Mouse (Mus musculus) small intestine, adult 2 months (tissue): ENCODE results near the gene Pard3. TPM values are rescaled to one million over a fixed set of nuclear protein-coding genes. Genes with fewer than 3 reads are reported as not detected.

Experiments
- H3K27ac ChIP-seq: fragments of 200-500 bp; 2 replicates; pipeline ENCODE4 v1.5.1; 2012; ENCODE audit warnings: low read depth, low read length, control low read depth, inconsistent platforms; ENCODE audit not compliant: insufficient read depth
- H3K27me3 ChIP-seq: fragments of 200-500 bp; 2 replicates; pipeline ENCODE4 v1.6.1; 2012; ENCODE audit warnings: mild to moderate bottlenecking, moderate library complexity, low read length, inconsistent platforms; ENCODE audit not compliant: control insufficient read depth, insufficient read depth
- H3K36me3 ChIP-seq: fragments of 200-500 bp; 2 replicates; pipeline ENCODE4 v1.6.1; 2012; ENCODE audit warnings: mild to moderate bottlenecking, low read length, control low read depth, inconsistent platforms; ENCODE audit not compliant: control insufficient read depth, insufficient read depth
- H3K4me1 ChIP-seq: fragments of 200-500 bp; 2 replicates; pipeline ENCODE4 v1.6.1; 2012; ENCODE audit warnings: low read length, inconsistent platforms, mixed read lengths; ENCODE audit not compliant: control insufficient read depth, insufficient read depth, insufficient read length
- H3K4me3 ChIP-seq: fragments of 200-500 bp; 2 replicates; pipeline ENCODE4 v1.5.1; 2012; ENCODE audit warnings: low read depth, mild to moderate bottlenecking, control low read depth, inconsistent platforms, low read length, moderate library complexity
- CTCF ChIP-seq: fragments of 200-500 bp; IDR thresholded peaks from 2 replicates; pipeline ENCODE4 v1.5.1; 2012; ENCODE audit warnings: low read depth, mild to moderate bottlenecking, control low read depth, inconsistent platforms, low read length, moderate library complexity, mixed read lengths; ENCODE audit not compliant: insufficient replicate concordance, insufficient read length; ENCODE audit errors: extremely low read depth
- POLR2A ChIP-seq: fragments of 200-500 bp; IDR thresholded peaks from 2 replicates; pipeline ENCODE4 v1.6.1; 2012; ENCODE audit warnings: low read depth, mild to moderate bottlenecking, control low read depth, inconsistent platforms, low read length, moderate library complexity
- WGBS: fragments of 180-500 bp; shearing (Covaris S2); methylation state at CpG from one replicate; pipeline ENCODE4 v1.1.7; 2018; 5-methylcytosine and 5-hydroxymethylcytosine counted together
- polyA plus RNA-seq: library from polyadenylated mRNA; depleted of rRNA; stranded (reverse); fragments of >200 nt; gene quantifications from 2 replicates; pipeline ENCODE4 v1.2.3, GENCODE M21; 2012

The Pard3 gene
- polyA plus RNA-seq, 1 experiment: 52.9 TPM

DNA sequence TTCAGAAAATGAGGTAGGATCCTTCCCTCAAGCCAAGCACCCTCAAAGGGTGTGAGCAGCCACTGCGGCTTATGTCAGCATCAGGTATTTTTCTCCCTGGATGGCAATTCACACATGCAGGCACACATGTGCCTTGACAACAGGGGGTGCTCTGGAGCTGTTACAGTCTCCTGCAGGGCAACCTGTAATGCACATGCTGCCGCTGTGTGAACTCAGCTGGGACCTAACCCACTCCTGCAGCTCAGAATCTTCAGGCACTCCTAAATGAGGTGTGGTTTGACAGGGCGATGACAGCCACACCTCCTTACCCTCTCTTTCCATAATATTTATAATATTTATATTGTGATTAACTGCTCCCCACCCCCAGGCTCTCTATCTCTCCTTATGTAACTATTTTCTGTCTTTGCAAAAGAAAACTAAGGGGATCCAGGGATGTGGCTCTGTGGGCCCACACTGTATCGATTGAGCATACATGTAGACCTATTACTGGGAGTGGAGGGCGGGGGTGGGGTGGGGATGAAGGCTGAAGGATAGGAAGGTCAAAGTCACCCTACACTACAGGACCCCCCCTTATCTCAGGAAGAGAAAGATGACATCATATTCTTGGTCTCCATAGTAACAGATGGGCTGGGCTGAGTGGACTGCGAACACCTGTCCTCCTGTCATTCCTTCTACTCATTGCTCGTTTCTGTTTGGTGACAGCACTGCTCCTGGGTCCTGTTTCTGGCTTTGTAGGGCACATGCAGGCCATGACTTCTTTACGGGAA, 375.1 kb downstream of the Pard3 start:
- Histone ChIP-seq H3K27me3 (no peaks in the 10 kb centered on the region), H3K36me3 (peaks cover 6% of the 10 kb centered on the region; the same call in 1 of the 2 replicates), H3K4me1 (peaks cover 8% of the 10 kb centered on the region; the same call in 1 of the 2 replicates), H3K4me3 (peak overlapping the region; percentile 67), H3K27ac (peak overlapping the region; percentile 97)
- WGBS: 28% methylated on average over 8 of the region's 8 CpGs
- peak; percentile 63; the same call in 1 of the 2 replicates for TF ChIP-seq CTCF
- no peak for TF ChIP-seq POLR2A

DNA sequence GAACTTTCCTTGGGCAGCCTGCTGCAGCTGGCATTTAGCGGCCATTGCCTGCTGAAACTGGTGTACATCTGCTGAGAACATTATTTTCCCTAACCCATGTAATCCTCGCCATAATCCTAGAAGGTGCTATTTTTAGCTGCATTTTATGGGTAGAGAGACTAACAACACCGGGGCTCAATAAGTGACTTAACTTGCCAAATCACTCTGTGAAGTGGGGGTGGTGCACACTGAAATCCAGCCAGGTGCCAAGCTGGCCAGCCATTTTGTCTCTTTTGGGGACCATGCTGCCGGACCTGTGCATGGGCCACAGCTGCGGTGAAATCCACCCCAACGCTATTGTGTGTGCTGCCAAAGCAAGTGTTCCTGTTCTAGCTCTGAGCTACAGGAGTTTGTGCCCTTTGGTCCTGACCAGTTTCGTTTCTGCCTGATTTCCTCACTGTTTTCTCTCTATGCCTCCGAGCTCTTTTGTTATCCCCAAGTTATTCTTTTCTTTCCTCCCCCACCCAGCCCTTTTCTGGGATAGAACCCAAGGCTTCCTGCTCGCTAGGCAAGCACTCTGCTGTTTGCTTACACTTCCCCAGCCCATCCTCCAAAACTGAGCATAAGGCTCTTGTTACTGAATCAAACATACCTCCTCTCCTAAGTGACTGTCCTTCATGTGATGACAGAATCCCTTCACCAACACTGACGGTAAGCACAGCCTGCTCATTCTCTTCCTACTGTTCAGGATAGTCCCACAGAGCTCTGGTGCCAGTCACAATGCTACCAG, 375.9 kb downstream of the Pard3 start:
- H3K4me3 ChIP-seq: peak overlapping the region; percentile 67
- H3K27ac ChIP-seq: peak overlapping the region; percentile 97
- peaks cover 6% of the 10 kb centered on the region; the same call in 1 of the 2 replicates for H3K36me3 ChIP-seq
- no peaks in the 10 kb centered on the region for H3K27me3 ChIP-seq
- TF ChIP-seq CTCF (no peak), POLR2A (no peak)
- WGBS: 8% methylated on average over 10 of the region's 10 CpGs
- peaks cover 8% of the 10 kb centered on the region; the same call in 1 of the 2 replicates for H3K4me1 ChIP-seq

DNA sequence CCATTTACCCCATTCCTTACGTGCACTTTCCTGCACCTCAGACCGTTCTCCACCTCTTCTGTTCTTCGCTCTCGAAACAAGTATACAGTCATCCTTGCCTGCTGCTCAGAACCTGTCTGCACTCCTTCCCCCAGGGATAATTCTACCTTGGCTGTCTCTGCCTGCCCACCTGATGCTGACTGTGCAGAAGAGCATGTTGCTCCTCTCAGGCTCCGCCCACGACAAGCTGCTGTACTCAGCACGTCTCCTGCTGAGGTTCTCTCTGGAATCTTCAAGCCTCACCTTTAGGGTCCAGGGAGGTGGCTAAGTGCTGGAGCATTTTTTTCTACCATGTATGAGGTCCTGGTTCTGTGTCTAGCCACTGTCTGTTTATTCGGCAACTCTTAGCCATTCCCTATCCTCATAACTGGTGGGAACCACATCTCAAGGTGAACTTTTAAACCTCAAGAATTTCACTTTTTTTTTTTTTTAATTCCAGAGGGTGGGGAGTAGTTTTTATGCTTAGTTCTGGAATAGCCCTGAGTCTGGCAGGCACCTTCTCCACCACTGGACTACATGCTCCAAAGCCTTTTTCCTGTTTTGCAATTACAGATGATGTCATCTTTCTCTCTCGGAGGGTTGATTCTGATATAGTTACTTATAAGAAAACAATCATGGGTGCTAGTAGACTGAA, 376.6 kb downstream of the Pard3 start:
- TF ChIP-seq CTCF: no peak
- TF ChIP-seq POLR2A: peak; percentile 43; the same call in 1 of the 2 replicates
- peaks cover 8% of the 10 kb centered on the region; the same call in 1 of the 2 replicates for H3K4me1 ChIP-seq
- 28% methylated on average over 9 of the region's 9 CpGs for WGBS
- peak overlapping the region; percentile 97 for H3K27ac ChIP-seq
- peak overlapping the region; percentile 67 for H3K4me3 ChIP-seq
- H3K36me3 ChIP-seq: peaks cover 5% of the 10 kb centered on the region; the same call in 1 of the 2 replicates
- no peaks in the 10 kb centered on the region for H3K27me3 ChIP-seq

DNA sequence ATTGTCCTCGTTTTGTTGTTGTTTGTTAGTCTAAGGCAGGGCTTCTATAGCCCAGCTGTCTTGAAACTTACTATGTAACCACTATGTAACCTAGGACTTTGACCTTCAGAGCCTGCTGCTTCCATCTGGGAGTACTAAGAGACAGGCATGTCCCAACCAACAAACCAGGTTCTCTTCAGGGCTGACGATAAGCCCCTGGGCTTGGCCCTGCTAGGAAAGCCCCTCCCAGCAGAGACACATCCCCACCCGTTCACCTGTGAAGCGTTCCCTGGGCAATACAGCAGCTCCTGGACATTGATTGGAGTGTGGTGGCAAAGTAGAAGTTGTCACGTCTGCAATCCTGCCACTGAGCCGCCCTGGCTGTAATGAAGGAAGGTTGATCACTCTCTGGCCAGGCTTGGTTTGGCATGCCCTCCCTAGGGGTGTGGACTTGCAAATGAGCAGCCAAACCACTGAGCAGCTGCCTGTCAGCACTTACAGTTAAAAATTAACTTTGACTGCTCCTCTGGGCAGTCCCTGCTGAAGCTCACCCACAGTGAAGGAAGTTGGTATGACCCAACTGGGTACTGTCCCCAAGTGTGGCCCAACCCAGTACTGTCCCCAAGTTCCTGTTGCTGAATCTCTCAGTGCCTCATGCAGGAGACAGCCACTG, 377.3 kb downstream of the Pard3 start:
- Histone ChIP-seq H3K27me3 (no peaks in the 10 kb centered on the region), H3K36me3 (peaks cover under 1% of the 10 kb centered on the region; the same call in 1 of the 2 replicates), H3K27ac (peak overlapping the region; percentile 97), H3K4me3 (peak overlapping the region; percentile 60), H3K4me1 (peaks cover 8% of the 10 kb centered on the region; the same call in 1 of the 2 replicates)
- 22% methylated on average over 6 of the region's 6 CpGs for WGBS
- TF ChIP-seq POLR2A (peak; percentile 88), CTCF (no peak)

DNA sequence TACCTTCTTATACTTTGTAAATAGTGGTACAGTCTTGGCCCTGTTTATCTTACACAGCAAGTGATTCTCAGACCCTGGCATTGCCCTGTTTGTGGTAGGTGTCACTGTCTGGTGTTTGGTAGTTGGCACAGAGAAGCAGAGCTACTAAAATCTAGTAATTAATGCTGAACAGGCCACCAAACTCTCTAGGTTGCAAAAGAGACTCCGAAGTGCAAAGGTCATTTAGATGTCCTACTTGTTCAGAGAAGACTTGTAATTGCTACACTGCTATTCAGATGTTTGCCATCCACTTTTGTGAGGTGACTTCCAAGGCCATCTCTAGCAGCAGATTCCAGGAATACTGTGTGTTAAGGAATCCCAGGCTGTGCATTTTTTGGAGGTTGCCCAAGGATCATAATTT, 383.7 kb downstream of the Pard3 start:
- Histone ChIP-seq H3K4me1 (peaks cover 3% of the 10 kb centered on the region; the same call in 1 of the 2 replicates), H3K27ac (no peak overlapping the region), H3K27me3 (no peaks in the 10 kb centered on the region), H3K4me3 (no peak overlapping the region), H3K36me3 (no peaks in the 10 kb centered on the region)
- TF ChIP-seq POLR2A (no peak), CTCF (no peak)
- 72% methylated on average over 1 of the region's 1 CpGs for WGBS

DNA sequence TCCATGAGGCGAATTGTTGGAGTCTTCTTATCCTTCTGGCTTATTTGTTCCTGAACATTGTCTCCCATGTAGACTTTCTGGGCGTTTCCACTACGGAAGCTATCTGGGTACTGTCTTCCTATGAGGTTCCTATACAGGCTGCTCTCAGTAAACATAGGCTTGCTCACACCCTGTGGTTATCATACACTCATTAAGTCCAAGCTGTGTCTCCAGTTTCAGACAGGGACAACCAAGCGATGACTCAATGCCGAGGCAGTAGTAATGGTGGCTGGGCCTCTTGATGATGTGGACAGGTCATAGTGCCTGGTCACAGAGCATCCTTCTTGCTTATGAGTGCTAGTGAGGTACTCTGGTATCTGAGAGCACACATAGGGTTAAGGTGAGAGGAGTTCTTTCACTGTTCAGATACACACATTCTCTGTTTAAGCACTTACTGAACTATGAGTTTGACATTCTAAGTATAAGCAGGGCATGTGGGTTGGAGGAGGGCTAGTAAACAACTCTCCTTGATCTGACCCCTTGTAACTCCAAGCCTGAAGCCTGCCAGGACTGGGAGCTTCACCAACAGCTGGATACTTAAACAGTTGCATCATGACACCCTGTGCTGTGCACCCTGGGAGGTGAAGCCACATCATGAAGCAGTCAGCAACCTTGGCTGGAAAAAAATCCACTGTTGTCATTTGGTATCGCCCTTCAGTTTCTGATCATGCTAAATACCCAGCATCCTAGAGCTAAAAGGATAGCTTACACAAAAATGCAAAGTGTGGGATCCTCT, 385.6 kb downstream of the Pard3 start:
- H3K4me3 ChIP-seq: no peak overlapping the region
- no peaks in the 10 kb centered on the region for H3K27me3 ChIP-seq
- 87% methylated on average over 6 of the region's 6 CpGs for WGBS
- peak overlapping the region; percentile 52 for H3K27ac ChIP-seq
- no peaks in the 10 kb centered on the region for H3K36me3 ChIP-seq
- peaks cover 10% of the 10 kb centered on the region; the same call in 1 of the 2 replicates for H3K4me1 ChIP-seq
- TF ChIP-seq POLR2A: no peak
- TF ChIP-seq CTCF: no peak
